Mouse (Mus musculus) spleen, embryonic (tissue): ENCODE measurements around the gene Zfp992.
"Not testable (repeated sequence)": the region's sequence is repeated elsewhere in the genome, so short reads cannot be mapped to it uniquely, and the experiment has no call there.

ENCODE experiments used
- CTCF ChIA-PET: fragments of 350-600 bp; sonication (Branson Sonifier 250); formaldehyde crosslinking; loops from one replicate; lab custom pipeline; 2022; lab: Charles Lee

Gene Zfp992

GRCm38 (mm10) chr4:146474716-146475676, 26.2 kb downstream of the Zfp992 start:
- CTCF ChIA-PET, result not testable (repeated sequence)

- CTCF ChIA-PET, result not testable (repeated sequence)
These were observed 27.4 kb downstream of the Zfp992 start for GRCm38 (mm10) chr4:146476260-146476659.

GRCm38 (mm10) chr4:146476959-146477358, 28.1 kb downstream of the Zfp992 start:
- CTCF ChIA-PET, result not testable (repeated sequence)

GRCm38 (mm10) chr4:146480376-146481096, 31.7 kb downstream of the Zfp992 start:
- CTCF ChIA-PET, result not testable (repeated sequence)

- CTCF ChIA-PET, result not testable (repeated sequence)
These were observed 33.7 kb downstream of the Zfp992 start for GRCm38 (mm10) chr4:146482546-146482945.

GRCm38 (mm10) chr4:146483571-146484280, 34.9 kb downstream of the Zfp992 start:
- CTCF ChIA-PET, result not testable (repeated sequence)

GRCm38 (mm10) chr4:146484676-146485075, 35.9 kb downstream of the Zfp992 start:
- CTCF ChIA-PET, result not testable (repeated sequence)

- CTCF ChIA-PET, result not testable (repeated sequence)
These were observed 36.5 kb downstream of the Zfp992 start for GRCm38 (mm10) chr4:146485183-146485939.

GRCm38 (mm10) chr4:146486753-146487152, 37.9 kb downstream of the Zfp992 start:
- CTCF ChIA-PET, result not testable (repeated sequence)

GRCm38 (mm10) chr4:146489196-146489595, 40.4 kb downstream of the Zfp992 start:
- CTCF ChIA-PET, result not testable (repeated sequence)

GRCm38 (mm10) chr4:146491993-146492392, 43.2 kb downstream of the Zfp992 start:
- CTCF ChIA-PET, result not testable (repeated sequence)

- CTCF ChIA-PET, result no interaction called here
These were observed 43.6 kb downstream of the Zfp992 start for GRCm38 (mm10) chr4:146492439-146492838.

- CTCF ChIA-PET, result no interaction called here
These were observed 44.0 kb downstream of the Zfp992 start for GRCm38 (mm10) chr4:146492851-146493250.

GRCm38 (mm10) chr4:146493319-146493907, 44.6 kb downstream of the Zfp992 start:
- CTCF ChIA-PET, result not testable (repeated sequence)

- CTCF ChIA-PET, result no interaction called here
These were observed 46.2 kb downstream of the Zfp992 start for GRCm38 (mm10) chr4:146494980-146495379.

- CTCF ChIA-PET, result not testable (repeated sequence)
These were observed 49.0 kb downstream of the Zfp992 start for GRCm38 (mm10) chr4:146497695-146498275.

- CTCF ChIA-PET, result not testable (repeated sequence)
These were observed 52.9 kb downstream of the Zfp992 start, which contains the start of gene Zfp981 for GRCm38 (mm10) chr4:146501727-146502126. Gene Zfp981, plus strand, starts transcription at chr4:146502027.

GRCm38 (mm10) chr4:146509029-146509428, 60.2 kb downstream of the Zfp992 start:
- CTCF ChIA-PET, result not testable (repeated sequence)

GRCm38 (mm10) chr4:146511871-146512270, 63.0 kb downstream of the Zfp992 start:
- CTCF ChIA-PET, result not testable (repeated sequence)

GRCm38 (mm10) chr4:146516474-146516873, 67.7 kb downstream of the Zfp992 start:
- CTCF ChIA-PET, result no interaction called here
